Mouse (Mus musculus) cerebellum, adult 9-10 months (tissue): ENCODE measurements around the gene Glipr1l2.
"Not testable (repeated sequence)": the region's sequence is repeated elsewhere in the genome, so short reads cannot be mapped to it uniquely, and the experiment has no call there.

Source experiments
- DNase-seq: peaks from one replicate; pipeline ENCODE4 v3.0.0; 2022

The Glipr1l2 gene

DNA sequence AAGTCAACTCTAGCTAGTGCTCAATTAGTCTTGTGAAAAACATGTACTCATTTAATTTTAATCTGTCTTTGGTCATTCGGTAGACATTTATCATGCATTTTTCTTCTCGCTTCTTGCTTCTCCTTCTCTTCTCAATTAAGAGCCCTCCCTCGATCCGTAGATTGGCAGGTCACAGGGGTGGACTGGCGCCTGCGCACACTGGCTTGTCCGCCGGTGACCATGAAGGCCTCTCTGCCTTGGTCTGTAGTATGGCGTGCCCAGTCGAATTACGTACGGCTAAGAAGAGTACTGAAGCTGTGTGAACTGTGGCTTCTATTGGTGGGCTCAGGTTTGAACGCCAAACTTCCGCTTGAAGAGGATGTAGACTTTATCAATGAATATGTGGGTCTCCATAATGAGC is at the start of gene Glipr1l2:
Gene Glipr1l2 (plus strand): TSS at position 198 of the 400 bp plus-strand sequence.
- no peak for DNase-seq

DNA sequence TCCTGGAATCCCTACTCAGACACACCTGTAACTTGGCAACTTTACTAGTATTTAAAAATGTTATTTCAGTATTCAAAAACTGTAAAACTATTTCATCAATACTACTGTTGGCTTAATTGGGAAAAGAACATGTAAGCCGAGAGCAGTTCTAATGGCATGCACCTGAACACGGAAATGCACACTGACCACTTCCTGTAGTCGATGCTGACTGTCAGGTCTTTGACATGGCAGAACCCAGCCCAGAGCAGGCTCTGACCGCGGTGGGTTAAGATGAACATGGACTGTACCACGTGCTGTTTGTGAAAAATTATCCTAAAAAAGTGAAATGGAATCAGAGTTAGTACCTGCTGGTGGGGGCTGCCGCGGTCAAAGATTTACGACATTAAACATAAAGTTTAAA is 39.6 kb upstream of the Glipr1l2 start:
- not testable (repeated sequence) for DNase-seq

DNA sequence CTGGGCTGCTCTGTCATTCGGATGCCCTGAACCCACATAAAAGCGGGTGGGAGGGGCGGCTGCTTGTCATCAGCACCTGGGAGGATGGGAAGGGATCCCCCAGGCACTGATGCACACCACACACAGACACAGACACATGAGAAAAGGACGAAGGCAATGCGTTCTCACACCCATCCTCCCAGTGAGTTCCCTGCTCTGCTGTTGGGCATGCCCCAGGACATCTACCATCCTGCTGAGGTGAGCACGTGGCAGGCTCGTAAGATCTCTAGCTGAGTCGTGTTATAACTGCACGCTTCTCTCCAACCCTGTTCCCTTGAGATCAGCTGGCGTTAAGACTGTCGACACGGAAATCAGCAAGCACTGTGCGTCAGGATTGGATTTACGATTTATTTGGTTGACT is 38.9 kb upstream of the Glipr1l2 start:
- not testable (repeated sequence) for DNase-seq

DNA sequence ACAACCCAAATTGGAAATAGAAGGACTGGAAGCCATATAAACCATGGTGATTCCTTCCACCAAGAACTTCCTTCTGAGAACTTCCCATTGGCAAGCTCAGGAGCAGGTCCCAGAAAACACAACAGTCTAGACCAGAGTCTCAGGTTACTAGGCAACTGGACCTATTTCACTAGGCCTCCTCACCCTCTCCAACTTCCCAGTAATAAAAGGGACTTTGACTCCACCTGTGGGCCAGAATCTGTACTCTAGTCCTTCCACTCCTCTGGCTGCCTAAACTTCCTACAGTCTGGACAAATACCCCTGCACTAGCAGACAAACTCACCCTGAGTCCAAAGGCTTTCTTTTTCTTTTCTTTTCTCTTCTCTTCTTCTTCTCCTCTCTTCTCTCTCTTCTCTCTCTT is 31.9 kb upstream of the Glipr1l2 start:
- no peak for DNase-seq

DNA sequence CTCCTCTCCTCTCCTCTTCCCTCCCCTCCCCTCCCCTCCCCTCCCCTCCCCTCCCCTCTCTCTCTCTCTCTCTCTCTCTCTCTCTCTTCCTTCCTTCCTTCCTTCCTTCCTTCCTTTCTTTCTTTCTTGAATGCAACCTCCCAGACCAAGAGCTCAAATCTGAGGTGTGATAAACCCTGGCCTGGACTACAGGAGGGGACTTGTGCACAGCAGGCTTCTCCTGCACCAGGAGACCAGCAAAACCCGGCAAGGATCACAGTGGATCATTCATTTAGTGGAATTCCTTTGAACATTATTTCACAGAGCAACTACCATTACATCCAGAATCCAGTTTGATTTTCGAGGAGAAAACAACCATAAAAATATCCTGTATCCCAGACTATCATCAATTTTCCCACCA is 31.2 kb upstream of the Glipr1l2 start:
- not testable (repeated sequence) for DNase-seq

DNA sequence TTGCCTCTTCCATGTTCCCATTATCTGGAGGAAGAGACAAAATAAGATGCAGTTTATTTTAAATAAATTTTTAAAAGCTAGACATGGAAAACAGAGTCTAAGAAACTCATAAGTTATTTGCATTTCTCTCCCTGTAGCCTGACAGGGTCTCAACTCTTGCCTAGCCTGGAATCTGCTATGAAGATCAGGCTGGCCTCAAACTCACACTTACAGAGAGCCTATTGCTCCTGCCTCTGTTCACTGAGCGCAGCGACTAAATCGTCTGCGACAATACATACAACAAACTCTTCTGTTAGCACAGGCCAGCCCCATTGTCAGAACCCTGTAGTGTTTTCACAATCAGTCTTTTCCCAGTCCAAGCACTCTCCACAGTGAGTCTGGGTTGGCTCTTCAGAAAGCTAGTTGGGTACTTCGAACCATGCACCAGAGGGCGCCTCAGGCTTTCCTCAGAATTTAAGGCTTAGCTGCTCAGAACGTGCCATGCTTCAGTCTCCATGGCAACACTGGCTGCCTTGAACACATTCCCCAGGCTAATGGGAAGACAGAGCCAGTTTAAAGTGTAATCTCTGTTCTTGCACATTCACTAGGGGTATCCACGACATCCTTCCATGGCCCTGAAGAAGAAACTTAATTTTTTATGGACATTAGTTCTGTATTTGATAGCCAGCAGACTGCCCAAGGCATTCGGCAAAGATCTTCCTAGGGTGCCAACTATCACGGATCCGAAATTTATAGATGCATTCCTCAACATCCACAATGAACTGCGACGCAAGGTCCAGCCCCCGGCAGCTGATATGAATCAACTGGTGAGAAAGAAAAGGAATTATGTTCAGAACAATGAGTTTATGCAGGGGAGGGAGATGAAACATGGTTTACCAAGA is 23.2 kb upstream of the Glipr1l2 start, which contains the start of gene Glipr1l1:
Gene Glipr1l1 (plus strand): TSS at position 488 of the 881 bp plus-strand sequence.
- DNase-seq = peak; percentile 21

DNA sequence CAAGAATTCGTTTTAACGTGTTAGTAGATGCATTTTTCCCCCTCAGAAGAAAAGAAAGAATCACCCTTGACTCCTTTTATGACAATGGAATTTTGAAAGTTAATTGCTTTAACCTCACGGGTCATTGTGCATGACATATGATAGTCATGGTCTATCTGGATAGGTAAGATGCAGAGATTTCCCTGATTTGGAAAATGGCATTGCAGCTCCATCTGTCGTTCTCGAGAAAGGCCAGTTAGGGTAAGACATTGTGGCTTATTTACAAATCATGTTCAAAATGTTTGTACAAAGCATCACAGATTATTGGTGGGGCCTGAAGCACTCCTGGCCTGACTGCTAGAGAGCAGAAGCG is 22.6 kb upstream of the Glipr1l2 start:
- DNase-seq = not testable (repeated sequence)

DNA sequence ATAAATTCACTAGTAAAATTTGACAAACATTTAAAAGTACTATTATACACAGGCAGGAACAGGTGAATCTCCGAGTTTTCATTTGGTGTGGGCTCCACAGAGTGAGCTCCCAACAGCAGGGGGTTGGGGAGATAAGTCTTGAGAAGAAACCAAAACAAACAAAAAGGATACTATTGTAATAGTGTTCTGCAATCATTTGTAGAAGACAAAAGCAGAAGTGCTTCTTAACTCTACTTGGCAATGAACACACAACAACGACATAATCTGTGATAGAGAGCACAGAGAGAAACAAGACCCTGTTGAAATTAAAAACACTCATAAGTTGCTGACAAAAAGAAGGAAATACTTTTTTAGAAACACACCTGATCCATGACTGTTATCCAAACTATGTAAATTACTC is 3.1 kb upstream of the Glipr1l2 start:
- DNase-seq = no peak

DNA sequence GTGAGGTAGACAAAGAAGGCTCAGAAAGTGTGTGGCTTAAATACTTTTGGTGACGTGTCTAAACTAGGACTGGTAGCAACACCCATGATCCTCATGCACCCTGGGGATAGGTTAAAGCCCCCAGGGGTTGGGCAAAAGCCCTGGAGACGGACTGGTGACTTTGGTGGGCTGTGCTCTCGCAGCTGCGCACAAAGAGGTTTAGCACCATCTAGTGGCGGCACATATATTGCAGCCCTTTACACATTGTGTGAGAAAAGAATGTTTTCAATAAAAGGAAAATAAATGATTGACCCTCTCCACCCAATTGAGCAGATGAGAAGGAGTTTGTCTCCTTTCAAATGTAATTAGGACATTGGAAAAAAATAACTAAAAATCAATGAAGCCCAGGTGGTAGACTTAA is 22.6 kb downstream of the Glipr1l2 start:
- peak; percentile 20 for DNase-seq

DNA sequence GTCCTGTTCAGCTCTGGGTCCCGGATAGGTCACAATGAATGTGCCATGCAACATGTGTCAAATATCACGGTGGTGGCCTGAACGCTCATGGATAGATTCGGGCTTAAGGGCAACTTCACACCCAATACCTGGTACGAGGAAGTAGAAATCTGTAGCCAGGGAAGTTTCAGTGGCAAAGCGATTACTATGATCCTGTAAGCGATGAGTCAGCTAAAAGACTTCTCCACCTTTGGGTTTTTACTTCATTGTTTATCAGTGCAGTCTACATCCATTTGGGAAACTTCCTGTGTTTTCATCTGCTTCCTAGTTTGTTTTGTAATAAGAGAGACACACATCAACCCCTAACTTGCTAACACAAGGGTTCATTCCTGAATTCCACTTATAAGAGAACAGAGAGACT is 27.2 kb downstream of the Glipr1l2 start:
- DNase-seq = no peak

DNA sequence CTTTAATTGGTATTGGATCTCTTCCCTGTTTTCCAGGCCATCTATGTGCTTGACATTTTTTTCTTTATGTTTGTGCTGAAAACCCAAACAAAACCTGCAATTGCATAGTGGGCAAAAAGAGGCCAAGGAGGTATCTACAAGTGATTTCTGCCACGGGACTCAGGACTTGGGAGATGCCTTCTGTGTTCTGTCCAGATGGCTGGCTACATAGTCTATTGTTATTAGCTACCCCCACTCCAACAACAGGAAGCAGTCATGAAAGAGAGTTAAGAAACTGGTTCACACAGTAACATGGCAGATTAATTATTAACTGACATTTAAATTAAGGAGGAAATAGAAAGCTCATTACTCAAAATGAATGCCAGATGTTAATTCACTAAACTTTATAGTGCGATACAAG is 41.9 kb downstream of the Glipr1l2 start:
- DNase-seq = not testable (repeated sequence)

DNA sequence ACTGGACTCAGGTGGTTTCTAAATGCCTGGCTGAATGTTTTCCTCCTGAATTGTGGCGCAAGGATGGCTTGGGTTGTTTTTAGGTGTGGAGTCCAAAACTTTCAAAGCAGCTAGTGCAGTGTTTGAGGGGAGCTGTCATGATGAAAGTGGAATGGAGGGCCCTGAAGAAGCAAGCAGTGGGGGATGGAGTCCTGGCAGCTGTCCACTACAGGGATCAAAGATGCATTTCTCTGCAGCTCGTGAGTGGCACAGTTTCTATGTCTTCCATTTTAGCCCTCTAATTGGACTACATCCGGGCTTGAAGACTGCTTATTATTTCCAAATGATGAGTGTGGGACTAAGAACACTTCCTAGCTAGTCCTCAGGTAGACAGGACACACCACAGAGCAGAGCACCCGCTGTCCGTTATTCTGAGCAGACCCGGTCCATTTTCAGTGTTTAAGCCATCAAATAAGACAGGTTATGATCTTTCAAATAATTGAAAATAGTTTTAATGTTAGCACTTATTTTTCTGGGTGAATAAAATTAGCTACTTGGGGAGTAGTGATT is 44.6 kb downstream of the Glipr1l2 start:
- not testable (repeated sequence) for DNase-seq

DNA sequence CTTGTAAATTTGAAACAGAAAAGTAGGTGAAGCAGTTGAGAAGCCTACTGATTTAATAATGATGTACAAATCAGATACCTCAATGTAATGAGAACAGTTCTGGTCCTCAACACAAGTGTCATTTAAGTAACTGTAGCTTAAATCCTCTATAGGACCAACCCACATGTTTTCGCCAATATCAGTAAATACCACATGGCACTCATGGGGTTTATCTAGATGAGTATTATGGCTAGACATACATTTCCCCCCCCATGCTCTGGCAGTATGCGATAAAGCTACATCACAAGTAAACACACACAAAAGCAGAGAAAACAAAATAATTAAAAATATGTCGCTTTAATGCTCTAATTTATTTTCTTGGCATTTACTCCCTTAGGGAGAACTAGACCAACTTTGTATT is 49.0 kb downstream of the Glipr1l2 start:
- no peak for DNase-seq

DNA sequence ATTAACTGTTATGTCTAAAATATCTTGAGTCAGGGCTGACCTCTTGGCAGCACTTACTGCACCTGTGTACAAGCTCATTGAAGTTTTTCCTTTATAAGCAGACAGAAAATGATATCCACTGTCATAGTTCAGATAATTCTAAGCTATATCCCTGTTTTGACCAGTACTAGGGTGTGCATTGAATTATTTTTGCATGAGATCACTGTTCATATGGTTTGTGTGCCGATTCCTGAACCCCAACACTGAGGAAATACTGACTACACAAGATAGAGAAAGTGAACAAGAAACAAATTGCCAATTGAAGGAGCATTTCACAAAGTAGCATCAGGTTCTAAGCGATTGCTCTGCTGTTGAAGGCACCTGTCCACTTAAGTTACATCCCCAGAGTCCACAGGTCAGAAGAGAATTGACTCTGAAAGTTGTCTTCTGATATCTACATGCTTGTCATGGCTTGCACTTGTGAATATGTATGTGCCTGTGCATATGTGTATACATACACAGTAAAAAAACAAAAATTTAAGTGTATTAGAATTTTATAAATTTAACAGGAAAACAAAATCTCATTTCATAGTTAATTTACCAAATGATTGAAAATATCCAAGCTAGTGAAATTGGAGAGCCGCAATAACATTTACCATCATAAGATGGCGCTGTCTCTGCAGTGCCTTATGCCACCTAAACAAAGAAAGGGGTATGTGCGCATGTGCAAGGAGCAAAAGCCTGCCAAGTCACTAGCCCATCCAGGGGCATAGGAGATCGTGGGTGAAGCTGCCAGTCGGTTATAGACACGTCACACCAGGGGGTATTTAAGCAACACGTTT is 55.1 kb downstream of the Glipr1l2 start:
- DNase-seq = peak; percentile 12

DNA sequence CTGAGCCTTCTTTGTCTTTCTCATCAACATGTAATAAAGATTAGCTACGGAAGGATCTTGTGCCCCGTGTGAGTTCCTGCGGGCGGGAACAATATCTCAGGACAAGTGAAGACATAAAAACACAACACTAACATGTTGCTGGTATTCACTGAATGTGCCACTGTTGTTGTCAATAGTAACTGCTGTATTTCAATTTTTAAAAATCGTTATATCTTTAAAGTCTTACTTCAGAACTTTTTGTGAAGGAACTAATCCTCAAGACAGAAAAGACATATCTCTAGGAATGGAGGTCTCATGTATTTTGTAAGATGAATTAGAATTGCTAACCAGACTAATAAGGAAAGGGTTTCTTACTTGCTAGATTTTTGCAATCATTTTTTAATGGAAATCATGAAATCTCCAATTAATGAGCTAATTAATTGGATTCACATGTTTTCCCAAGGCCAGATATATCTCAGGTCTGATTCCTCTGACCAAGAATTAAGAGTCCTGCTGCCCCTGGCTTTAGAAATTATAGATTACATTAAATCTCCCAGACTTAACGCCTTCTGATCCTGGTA is 55.8 kb downstream of the Glipr1l2 start:
- no peak for DNase-seq

DNA sequence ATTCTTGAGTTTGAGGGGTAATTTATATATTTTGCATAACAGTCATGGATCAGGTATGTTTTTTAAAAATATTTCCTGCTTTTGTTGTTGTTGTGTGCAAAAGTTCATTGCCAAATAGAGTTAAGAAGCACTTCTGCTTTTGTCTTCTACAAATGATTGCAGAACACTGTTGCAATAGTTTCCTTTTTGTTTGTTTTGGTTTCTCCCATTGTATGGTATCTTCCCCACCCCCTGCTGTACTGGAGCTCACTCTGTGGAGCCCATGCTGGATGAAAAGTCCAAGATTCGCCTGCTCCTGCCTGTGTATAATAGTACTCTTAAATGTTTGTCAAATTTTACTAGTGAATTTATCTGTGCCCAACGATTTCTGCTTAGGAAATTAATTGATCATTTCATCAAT is 56.7 kb downstream of the Glipr1l2 start:
- no peak for DNase-seq
